Mouse (Mus musculus) hindbrain, embryonic 14.5 days (tissue): ENCODE measurements around the gene Sidt2. TPM values are rescaled to one million over a fixed set of nuclear protein-coding genes. Genes with fewer than 3 reads are reported as not detected.
A peak's percentile ranks its signal among the peaks of the same experiment; 100 is the strongest.

Experiments used
- ATAC-seq: fragments of 200-750 bp; cut with Nextera tagmentation; 2 replicates; pipeline ENCODE4 v1.8.0; 2017; ENCODE audit warnings: moderate number of reproducible peaks, mild to moderate bottlenecking, moderate TSS enrichment, moderate library complexity; ENCODE audit not compliant: low FRiP score
- DNase-seq: peaks from one replicate; pipeline ENCODE4 v3.0.0-alpha.2; 2015; ENCODE audit warnings: low spot score
- H3K27ac ChIP-seq: fragments of 300-500 bp; sonication (generic); 2 replicates; pipeline ENCODE4 v1.5.1; 2014; ENCODE audit warnings: mild to moderate bottlenecking, moderate library complexity
- H3K27me3 ChIP-seq: fragments of 300-500 bp; sonication (generic); 2 replicates; pipeline ENCODE4 v1.6.1; 2014; ENCODE audit warnings: mild to moderate bottlenecking, low read length, mixed read lengths; ENCODE audit not compliant: control insufficient read depth, insufficient read depth
- H3K36me3 ChIP-seq: fragments of 300-500 bp; sonication (generic); replicated peaks from 2 replicates; pipeline ENCODE4 v1.6.1; 2014; ENCODE audit not compliant: control insufficient read depth, insufficient read depth
- H3K4me1 ChIP-seq: fragments of 300-500 bp; sonication (generic); replicated peaks from 2 replicates; pipeline ENCODE4 v1.6.1; 2014; ENCODE audit warnings: antibody characterized with exemption, low read length, mixed read lengths; ENCODE audit not compliant: control insufficient read depth, insufficient read depth
- H3K4me2 ChIP-seq: fragments of 300-500 bp; sonication (generic); replicated peaks from 2 replicates; pipeline ENCODE4 v1.6.1; 2014; ENCODE audit warnings: mild to moderate bottlenecking, moderate library complexity
- H3K4me3 ChIP-seq: fragments of 300-500 bp; sonication (generic); replicated peaks from 2 replicates; pipeline ENCODE4 v1.5.1; 2014; ENCODE audit warnings: mild to moderate bottlenecking, low read length
- H3K9ac ChIP-seq: fragments of 300-500 bp; sonication (generic); 2 replicates; pipeline ENCODE4 v1.6.1; 2014
- H3K9me3 ChIP-seq: fragments of 300-500 bp; sonication (generic); 2 replicates; pipeline ENCODE4 v1.6.1; 2016; ENCODE audit warnings: low read length; ENCODE audit not compliant: control insufficient read depth
- WGBS: fragments of 180-500 bp; shearing (Covaris S2); extraction: QIAGEN DNeasy Blood & Tissue Kit; methylation state at CpG from one replicate; pipeline ENCODE4 v1.1.7; 2014; 5-methylcytosine and 5-hydroxymethylcytosine counted together
- polyA plus RNA-seq: library from polyadenylated mRNA; unstranded; fragments of >200 nt; fragmentation: Nextera tagmentation; extraction: Ambion mirVana; gene quantifications from 2 replicates; pipeline ENCODE4 v1.2.1, GENCODE M21; 2014

Gene Sidt2
- polyA plus RNA-seq, 1 experiment from 2014 or later: 48.9 TPM

- Histone ChIP-seq H3K27me3 (no peaks in the 10 kb centered on the region), H3K36me3 (peaks cover 39% of the 10 kb centered on the region), H3K4me3 (peak overlapping the region; percentile 86), H3K4me1 (peaks cover 21% of the 10 kb centered on the region; the same call in 1 of the 2 replicates), H3K27ac (no peak overlapping the region), H3K4me2 (peak overlapping the region; percentile 88), H3K9ac (peak overlapping the region; percentile 92), H3K9me3 (no peaks in the 10 kb centered on the region)
- ATAC-seq: no peak
- 66% methylated on average over 13 of the region's 13 CpGs for whole genome bisulfite sequencing
- no peak for DNase-seq
These were observed 1.4 kb downstream of the Sidt2 start for GRCm38 (mm10) chr9:45953511-45954293.

GRCm38 (mm10) chr9:45952890-45953289, 2.2 kb downstream of the Sidt2 start:
- no peak for DNase-seq
- Histone ChIP-seq H3K9me3 (no peaks in the 10 kb centered on the region), H3K4me3 (no peak overlapping the region), H3K4me1 (peaks cover 21% of the 10 kb centered on the region; the same call in 1 of the 2 replicates), H3K4me2 (peak overlapping the region; percentile 88), H3K27me3 (no peaks in the 10 kb centered on the region), H3K36me3 (peaks cover 47% of the 10 kb centered on the region), H3K27ac (no peak overlapping the region), H3K9ac (no peak overlapping the region)
- no peak for ATAC-seq
- 80% methylated on average over 7 of the region's 7 CpGs for WGBS

- H3K9me3 ChIP-seq: no peaks in the 10 kb centered on the region
- H3K9ac ChIP-seq: no peak overlapping the region
- peaks cover 55% of the 10 kb centered on the region for H3K36me3 ChIP-seq
- no peak overlapping the region for H3K4me3 ChIP-seq
- 89% methylated on average over 4 of the region's 4 CpGs for WGBS
- H3K4me2 ChIP-seq: no peak overlapping the region
- DNase-seq: no peak
- no peak for ATAC-seq
- no peak overlapping the region for H3K27ac ChIP-seq
- H3K27me3 ChIP-seq: no peaks in the 10 kb centered on the region
- H3K4me1 ChIP-seq: peaks cover 21% of the 10 kb centered on the region; the same call in 1 of the 2 replicates
These were observed 3.0 kb downstream of the Sidt2 start for GRCm38 (mm10) chr9:45952057-45952456.

- no peaks in the 10 kb centered on the region for H3K27me3 ChIP-seq
- H3K4me3 ChIP-seq: no peak overlapping the region
- H3K9ac ChIP-seq: no peak overlapping the region
- H3K36me3 ChIP-seq: peaks cover 99% of the 10 kb centered on the region
- no peak overlapping the region for H3K4me2 ChIP-seq
- ATAC-seq (no peak), DNase-seq (no peak)
- no peaks in the 10 kb centered on the region for H3K9me3 ChIP-seq
- H3K27ac ChIP-seq: no peak overlapping the region
- 91% methylated on average over 10 of the region's 10 CpGs for WGBS
- H3K4me1 ChIP-seq: no peaks in the 10 kb centered on the region
These were observed 8.2 kb downstream of the Sidt2 start for GRCm38 (mm10) chr9:45946872-45947183.

GRCm38 (mm10) chr9:45946182-45946871, 8.7 kb downstream of the Sidt2 start:
- no peaks in the 10 kb centered on the region for H3K4me1 ChIP-seq
- H3K4me2 ChIP-seq: no peak overlapping the region
- no peaks in the 10 kb centered on the region for H3K9me3 ChIP-seq
- H3K36me3 ChIP-seq: peaks cover 99% of the 10 kb centered on the region
- no peak overlapping the region for H3K9ac ChIP-seq
- WGBS: 90% methylated on average over 16 of the region's 16 CpGs
- H3K27me3 ChIP-seq: no peaks in the 10 kb centered on the region
- H3K4me3 ChIP-seq: no peak overlapping the region
- no peak overlapping the region for H3K27ac ChIP-seq
- DNase-seq: no peak
- no peak for ATAC-seq

GRCm38 (mm10) chr9:45945721-45946120, 9.3 kb downstream of the Sidt2 start:
- H3K27me3 ChIP-seq: no peaks in the 10 kb centered on the region
- H3K27ac ChIP-seq: no peak overlapping the region
- ATAC-seq: no peak
- no peak overlapping the region for H3K4me2 ChIP-seq
- H3K4me1 ChIP-seq: no peaks in the 10 kb centered on the region
- DNase-seq: no peak
- H3K36me3 ChIP-seq: peaks cover 99% of the 10 kb centered on the region
- no peaks in the 10 kb centered on the region for H3K9me3 ChIP-seq
- H3K9ac ChIP-seq: no peak overlapping the region
- H3K4me3 ChIP-seq: no peak overlapping the region
- 88% methylated on average over 13 of the region's 13 CpGs for WGBS

- no peak overlapping the region for H3K27ac ChIP-seq
- H3K4me1 ChIP-seq: no peaks in the 10 kb centered on the region
- ATAC-seq (no peak), DNase-seq (no peak)
- H3K4me3 ChIP-seq: no peak overlapping the region
- H3K9ac ChIP-seq: no peak overlapping the region
- 93% methylated on average over 13 of the region's 13 CpGs for WGBS
- no peak overlapping the region for H3K4me2 ChIP-seq
- H3K36me3 ChIP-seq: peaks cover 93% of the 10 kb centered on the region
- H3K9me3 ChIP-seq: no peaks in the 10 kb centered on the region
- H3K27me3 ChIP-seq: no peaks in the 10 kb centered on the region
These were observed 10.3 kb downstream of the Sidt2 start for GRCm38 (mm10) chr9:45944506-45945400.

- H3K9ac ChIP-seq: no peak overlapping the region
- no peaks in the 10 kb centered on the region for H3K9me3 ChIP-seq
- no peaks in the 10 kb centered on the region for H3K27me3 ChIP-seq
- WGBS: 87% methylated on average over 8 of the region's 8 CpGs
- DNase-seq (no peak), ATAC-seq (no peak)
- H3K4me1 ChIP-seq: no peaks in the 10 kb centered on the region
- H3K4me2 ChIP-seq: no peak overlapping the region
- H3K4me3 ChIP-seq: no peak overlapping the region
- no peak overlapping the region for H3K27ac ChIP-seq
- H3K36me3 ChIP-seq: peaks cover 93% of the 10 kb centered on the region
These were observed 11.2 kb downstream of the Sidt2 start for GRCm38 (mm10) chr9:45943628-45944505.
